Mouse (Mus musculus) testis, adult 2 months (tissue): ENCODE results near the gene Tango6. TPM values are rescaled to one million over a fixed set of nuclear protein-coding genes. Genes with fewer than 3 reads are reported as not detected.

ENCODE experiments used
- H3K27ac ChIP-seq: fragments of 200-500 bp; 2 replicates; pipeline ENCODE4 v1.5.1; 2012; ENCODE audit warnings: low read depth, low read length; ENCODE audit not compliant: control insufficient read depth, insufficient read depth
- H3K27me3 ChIP-seq: fragments of 200-500 bp; 2 replicates; pipeline ENCODE4 v1.6.1; 2012; ENCODE audit warnings: mild to moderate bottlenecking, low read length, moderate library complexity; ENCODE audit not compliant: control insufficient read depth, insufficient read depth
- H3K36me3 ChIP-seq: fragments of 200-500 bp; 2 replicates; pipeline ENCODE4 v1.6.1; 2012; ENCODE audit warnings: mild to moderate bottlenecking, low read length; ENCODE audit not compliant: control insufficient read depth, insufficient read depth
- H3K4me1 ChIP-seq: fragments of 200-500 bp; 2 replicates; pipeline ENCODE4 v1.6.1; 2012; ENCODE audit warnings: low read length; ENCODE audit not compliant: control insufficient read depth, insufficient read depth
- H3K4me3 ChIP-seq: fragments of 200-500 bp; 2 replicates; pipeline ENCODE4 v1.5.1; 2012; ENCODE audit warnings: low read depth, mild to moderate bottlenecking, low read length, moderate library complexity, mixed read lengths; ENCODE audit not compliant: control insufficient read depth
- CTCF ChIP-seq: fragments of 200-500 bp; IDR thresholded peaks from 2 replicates; pipeline ENCODE4 v1.5.1; 2012; ENCODE audit warnings: low read depth, mild to moderate bottlenecking, inconsistent platforms, low read length, moderate library complexity; ENCODE audit not compliant: control insufficient read depth, insufficient read depth, insufficient replicate concordance
- POLR2A ChIP-seq: fragments of 200-500 bp; IDR thresholded peaks from 2 replicates; pipeline ENCODE4 v1.6.1; 2012; ENCODE audit warnings: low read depth, mild to moderate bottlenecking, inconsistent platforms, low read length, moderate library complexity; ENCODE audit not compliant: control insufficient read depth
- polyA plus RNA-seq: library from polyadenylated mRNA; depleted of rRNA; stranded (reverse); fragments of >200 nt; gene quantifications from 2 replicates; pipeline ENCODE4 v1.2.3, GENCODE M21; 2012

Gene Tango6
- polyA plus RNA-seq, 1 experiment = 3.3 TPM

DNA sequence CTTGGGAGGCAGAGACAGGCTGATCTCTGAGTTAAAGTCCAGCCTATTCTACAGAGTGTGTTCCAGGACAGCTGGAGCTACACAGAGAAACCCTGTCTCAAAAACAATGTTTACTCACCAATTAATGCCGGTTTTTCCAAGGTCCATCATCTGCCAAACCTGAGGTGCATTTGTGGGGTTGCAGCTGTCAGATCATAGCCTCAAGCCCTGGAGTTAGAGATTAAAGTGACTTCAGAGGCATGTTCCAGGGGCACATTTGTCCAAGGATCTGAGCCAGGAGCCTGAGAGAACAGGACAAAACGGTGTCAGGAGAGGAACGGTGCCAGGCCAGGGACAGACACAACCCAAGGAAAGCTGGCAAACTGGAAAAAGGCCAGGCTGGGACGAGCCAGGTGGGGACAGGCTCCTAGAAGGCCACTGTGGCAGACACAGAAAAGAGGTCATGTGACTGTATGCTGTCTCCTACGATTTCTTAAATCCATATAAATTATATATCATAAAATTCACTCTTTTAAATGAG is 146.7 kb downstream of the Tango6 start:
- TF ChIP-seq CTCF = no peak
- TF ChIP-seq POLR2A = no peak

GRCm38 (mm10) chr8:106834899-106835298 is 152.0 kb downstream of the Tango6 start:
- TF ChIP-seq CTCF = no peak
- no peak for TF ChIP-seq POLR2A
- Histone ChIP-seq H3K36me3 (no peaks in the 10 kb centered on the region), H3K4me1 (no peaks in the 10 kb centered on the region), H3K4me3 (no peak overlapping the region), H3K27ac (no peak overlapping the region), H3K27me3 (no peaks in the 10 kb centered on the region)

More for the DNA sequence above, 146.7 kb downstream of the Tango6 start:
- H3K27ac ChIP-seq = no peak overlapping the region
- H3K27me3 ChIP-seq = no peaks in the 10 kb centered on the region
- no peak overlapping the region for H3K4me3 ChIP-seq
- no peaks in the 10 kb centered on the region for H3K4me1 ChIP-seq
- H3K36me3 ChIP-seq = no peaks in the 10 kb centered on the region

DNA sequence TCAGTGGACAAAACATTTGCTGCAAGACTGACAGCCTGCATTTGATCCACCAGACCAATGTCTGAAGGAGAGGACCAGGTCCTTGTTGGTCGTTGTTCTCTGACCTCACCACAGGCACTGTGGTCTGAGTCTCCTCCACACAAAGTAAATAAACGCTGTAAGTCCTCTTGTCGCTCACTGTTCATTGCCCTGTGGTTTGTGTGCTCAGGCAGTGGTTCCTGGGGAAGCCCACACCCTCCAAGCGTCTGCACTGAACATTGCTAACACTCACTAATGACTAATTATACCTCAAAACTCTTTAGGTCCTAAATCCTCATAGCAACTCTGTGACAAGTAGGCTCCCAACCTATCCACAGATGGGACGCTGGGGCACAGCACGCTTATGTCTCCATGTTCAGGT is 153.7 kb downstream of the Tango6 start:
- H3K4me1 ChIP-seq = no peaks in the 10 kb centered on the region
- H3K27ac ChIP-seq = no peak overlapping the region
- H3K36me3 ChIP-seq = no peaks in the 10 kb centered on the region
- H3K4me3 ChIP-seq = no peak overlapping the region
- no peak for TF ChIP-seq CTCF
- no peak for TF ChIP-seq POLR2A
- no peaks in the 10 kb centered on the region for H3K27me3 ChIP-seq

- TF ChIP-seq POLR2A (no peak), CTCF (no peak)
- H3K27me3 ChIP-seq = no peaks in the 10 kb centered on the region
- H3K27ac ChIP-seq = no peak overlapping the region
- H3K4me3 ChIP-seq = no peak overlapping the region
- H3K36me3 ChIP-seq = no peaks in the 10 kb centered on the region
- no peaks in the 10 kb centered on the region for H3K4me1 ChIP-seq
Observed at GRCm38 (mm10) chr8:106838803-106839202, 155.9 kb downstream of the Tango6 start.

- H3K27ac ChIP-seq = no peak overlapping the region; the same call in 1 of the 2 replicates
Observed at GRCm38 (mm10) chr8:106839209-106840001, 156.5 kb downstream of the Tango6 start.

DNA sequence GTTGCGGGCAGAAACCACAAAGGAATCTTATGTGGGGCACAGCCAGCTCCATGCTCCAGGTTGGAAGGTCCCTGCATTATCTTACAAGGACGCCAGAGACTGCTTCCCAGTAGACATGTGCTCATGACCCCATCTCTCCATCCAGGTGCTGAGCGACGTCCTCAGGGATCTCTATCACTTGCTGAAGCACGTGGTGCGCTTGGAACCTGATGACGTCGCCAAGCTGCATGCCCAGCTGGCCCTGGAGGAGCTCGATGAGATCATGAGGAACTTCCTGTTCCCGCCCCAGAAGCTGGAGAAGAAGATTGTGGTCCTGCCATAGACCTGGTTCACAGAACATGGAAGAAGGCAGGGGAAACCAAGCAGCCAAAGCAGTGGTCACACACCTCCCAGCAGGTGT is 167.2 kb downstream of the Tango6 start:
- H3K4me3 ChIP-seq = no peak overlapping the region
- TF ChIP-seq POLR2A = no peak
- no peak for TF ChIP-seq CTCF
- no peaks in the 10 kb centered on the region for H3K27me3 ChIP-seq
- no peaks in the 10 kb centered on the region for H3K36me3 ChIP-seq
- no peaks in the 10 kb centered on the region for H3K4me1 ChIP-seq
- no peak overlapping the region for H3K27ac ChIP-seq

More at GRCm38 (mm10) chr8:106839209-106840001, 156.5 kb downstream of the Tango6 start:
- Histone ChIP-seq H3K4me1 (no peaks in the 10 kb centered on the region), H3K27me3 (no peaks in the 10 kb centered on the region), H3K4me3 (no peak overlapping the region), H3K36me3 (no peaks in the 10 kb centered on the region)
- TF ChIP-seq POLR2A = no peak
- no peak for TF ChIP-seq CTCF

GRCm38 (mm10) chr8:106854534-106855241 is 171.8 kb downstream of the Tango6 start:
- Histone ChIP-seq H3K27ac (no peak overlapping the region), H3K36me3 (no peaks in the 10 kb centered on the region), H3K4me3 (no peak overlapping the region), H3K27me3 (no peaks in the 10 kb centered on the region), H3K4me1 (no peaks in the 10 kb centered on the region)
- TF ChIP-seq POLR2A (no peak), CTCF (no peak)

GRCm38 (mm10) chr8:106855242-106855562 is 172.3 kb downstream of the Tango6 start:
- TF ChIP-seq CTCF = no peak
- TF ChIP-seq POLR2A = no peak

More at GRCm38 (mm10) chr8:106855242-106855562, 172.3 kb downstream of the Tango6 start:
- H3K4me1 ChIP-seq = no peaks in the 10 kb centered on the region
- H3K27me3 ChIP-seq = no peaks in the 10 kb centered on the region
- no peak overlapping the region for H3K4me3 ChIP-seq
- H3K27ac ChIP-seq = no peak overlapping the region
- no peaks in the 10 kb centered on the region for H3K36me3 ChIP-seq
